Mouse (Mus musculus) bone marrow, adult 2 months (tissue): ENCODE data around the gene Zyx.

Experiments used
- CTCF ChIP-seq: fragments of 200-500 bp; IDR thresholded peaks from 2 replicates; pipeline ENCODE4 v1.5.1; 2011; ENCODE audit warnings: low read length, control low read depth; ENCODE audit not compliant: control insufficient read depth, insufficient read depth
- POLR2A ChIP-seq: fragments of 200-500 bp; IDR thresholded peaks from 2 replicates; pipeline ENCODE4 v1.6.1; 2011; ENCODE audit warnings: low read depth, mild to moderate bottlenecking, control low read depth, low read length, borderline replicate concordance; ENCODE audit not compliant: control insufficient read depth

- no peak for TF ChIP-seq CTCF
- TF ChIP-seq POLR2A, result no peak
Observed at GRCm38 (mm10) chr6:42330216-42330615, 19.2 kb upstream of the Zyx start.
